Mouse (Mus musculus) cortical plate, adult 2 months (tissue): Measurements from ENCODE around the gene Kcnip4. TPM values are rescaled to one million over a fixed set of nuclear protein-coding genes. Genes with fewer than 3 reads are reported as not detected.

Experiments
- H3K27ac ChIP-seq: fragments of 200-500 bp; 2 replicates; pipeline ENCODE4 v1.5.1; 2012; ENCODE audit warnings: low read length, control low read depth, inconsistent platforms; ENCODE audit not compliant: insufficient read depth
- H3K4me1 ChIP-seq: fragments of 200-500 bp; 2 replicates; pipeline ENCODE4 v1.6.1; 2011; ENCODE audit warnings: low read length; ENCODE audit not compliant: control insufficient read depth, insufficient read depth
- H3K4me3 ChIP-seq: fragments of 200-500 bp; 2 replicates; pipeline ENCODE4 v1.5.1; 2011; ENCODE audit warnings: mild to moderate bottlenecking, low read length, control low read depth; ENCODE audit not compliant: insufficient read depth
- CTCF ChIP-seq: fragments of 200-500 bp; IDR thresholded peaks from 2 replicates; pipeline ENCODE4 v1.5.1; 2011; ENCODE audit warnings: mild to moderate bottlenecking, control low read depth, low read length; ENCODE audit not compliant: insufficient read depth; ENCODE audit errors: extremely low read depth
- POLR2A ChIP-seq: fragments of 200-500 bp; IDR thresholded peaks from 2 replicates; pipeline ENCODE4 v1.6.1; 2011; ENCODE audit warnings: mild to moderate bottlenecking, low read length, control low read depth; ENCODE audit not compliant: insufficient read depth; ENCODE audit errors: extremely low read depth
- polyA plus RNA-seq: library from polyadenylated mRNA; depleted of rRNA; stranded (reverse); fragments of >200 nt; gene quantifications from 2 replicates; pipeline ENCODE4 v1.2.3, GENCODE M21; 2012

Kcnip4 gene
- polyA plus RNA-seq, 1 experiment, result 54.9 TPM

DNA sequence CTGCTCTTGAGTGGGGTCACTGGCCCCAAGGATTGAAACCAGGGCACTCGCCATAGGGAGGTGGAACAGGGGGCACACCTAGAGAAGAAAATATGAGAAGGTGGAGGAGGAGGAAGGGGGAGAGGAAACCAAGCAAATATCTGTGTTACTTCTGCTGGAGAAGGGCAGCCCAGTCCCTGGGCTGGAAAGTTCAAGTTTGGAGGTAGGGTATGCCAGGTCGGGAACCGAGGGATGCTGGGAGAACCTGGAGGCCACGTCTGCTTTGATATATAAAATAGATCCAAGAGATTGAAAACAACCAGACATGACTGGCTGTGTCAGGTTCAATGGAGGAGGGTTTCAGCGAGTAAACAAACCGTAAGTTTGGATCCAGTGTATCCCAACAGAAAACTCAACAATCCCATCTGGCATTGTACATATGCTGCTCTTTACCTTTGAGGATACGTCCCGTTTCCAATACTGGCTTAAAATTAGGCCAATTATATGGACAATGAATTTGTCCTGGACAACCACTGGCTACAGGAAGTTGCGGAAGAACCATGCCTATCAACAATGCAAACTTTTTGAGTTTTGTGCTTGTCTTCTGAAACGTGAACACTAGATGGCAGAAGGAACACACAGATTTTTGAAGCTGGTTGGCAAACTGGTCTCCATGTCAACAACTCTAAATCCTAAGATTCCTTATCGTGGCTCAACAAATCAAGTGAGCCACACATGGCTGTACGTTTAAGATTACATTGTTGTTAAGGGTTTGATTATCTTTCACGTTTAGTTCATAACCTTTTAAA is 155.9 kb downstream of the Kcnip4 start:
- no peak overlapping the region for H3K4me3 ChIP-seq
- peaks cover 2% of the 10 kb centered on the region; the same call in 1 of the 2 replicates for H3K4me1 ChIP-seq
- no peak overlapping the region for H3K27ac ChIP-seq
- TF ChIP-seq POLR2A (no peak), CTCF (peak; percentile 62; the same call in 1 of the 2 replicates)

GRCm38 (mm10) chr5:49356381-49356780 is 168.3 kb downstream of the Kcnip4 start:
- no peaks in the 10 kb centered on the region for H3K4me1 ChIP-seq

GRCm38 (mm10) chr5:49352061-49352460 is 172.6 kb downstream of the Kcnip4 start:
- no peak for TF ChIP-seq CTCF
- TF ChIP-seq POLR2A, result no peak
- H3K4me3 ChIP-seq, result no peak overlapping the region
- peaks cover 5% of the 10 kb centered on the region; the same call in 1 of the 2 replicates for H3K4me1 ChIP-seq
- no peak overlapping the region for H3K27ac ChIP-seq

More at GRCm38 (mm10) chr5:49356381-49356780, 168.3 kb downstream of the Kcnip4 start:
- H3K4me3 ChIP-seq, result no peak overlapping the region
- TF ChIP-seq POLR2A (no peak), CTCF (no peak)
- no peak overlapping the region for H3K27ac ChIP-seq

DNA sequence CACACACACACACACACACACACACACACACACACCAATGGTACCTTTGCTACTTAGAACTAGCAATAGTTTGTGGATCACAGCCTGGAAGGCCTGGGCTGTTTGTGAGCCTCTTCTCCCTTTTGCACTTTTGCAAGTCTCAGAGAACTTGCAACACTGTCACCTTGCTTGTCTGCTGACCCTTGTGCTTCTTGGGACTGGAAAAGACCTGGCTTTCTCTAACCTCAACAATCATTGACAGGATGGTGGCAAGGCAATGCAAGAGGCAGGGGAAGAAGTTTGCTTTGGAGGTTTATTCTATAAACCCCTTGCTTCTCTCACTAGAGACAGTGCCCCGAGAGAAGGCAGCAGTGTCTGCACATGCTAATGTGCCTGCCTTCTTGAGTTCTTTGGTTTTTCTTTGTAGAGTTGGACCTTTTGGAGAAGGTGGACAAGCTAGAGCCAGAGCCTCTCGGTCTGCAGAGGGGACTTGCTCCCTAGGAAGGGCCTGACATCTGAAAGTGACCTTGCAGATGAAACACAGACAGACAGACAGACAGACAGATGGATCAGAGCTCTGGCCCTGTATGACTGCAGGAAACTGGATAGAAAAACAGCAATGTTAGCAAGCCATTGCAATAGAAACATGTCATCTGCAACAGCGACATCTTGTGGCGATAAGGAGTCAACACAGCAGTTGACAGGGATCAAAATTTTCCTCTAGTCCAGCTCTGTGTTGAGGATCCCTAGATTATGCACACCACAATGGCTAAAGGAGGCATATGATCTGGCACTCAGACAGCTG is 174.4 kb downstream of the Kcnip4 start:
- Histone ChIP-seq H3K27ac (no peak overlapping the region), H3K4me3 (no peak overlapping the region), H3K4me1 (peaks cover 5% of the 10 kb centered on the region; the same call in 1 of the 2 replicates)
- TF ChIP-seq POLR2A, result no peak
- TF ChIP-seq CTCF, result peak; percentile 82

GRCm38 (mm10) chr5:49349541-49349940 is 175.2 kb downstream of the Kcnip4 start:
- TF ChIP-seq CTCF (no peak), POLR2A (no peak)
- peaks cover 5% of the 10 kb centered on the region; the same call in 1 of the 2 replicates for H3K4me1 ChIP-seq
- no peak overlapping the region for H3K27ac ChIP-seq
- H3K4me3 ChIP-seq, result no peak overlapping the region

DNA sequence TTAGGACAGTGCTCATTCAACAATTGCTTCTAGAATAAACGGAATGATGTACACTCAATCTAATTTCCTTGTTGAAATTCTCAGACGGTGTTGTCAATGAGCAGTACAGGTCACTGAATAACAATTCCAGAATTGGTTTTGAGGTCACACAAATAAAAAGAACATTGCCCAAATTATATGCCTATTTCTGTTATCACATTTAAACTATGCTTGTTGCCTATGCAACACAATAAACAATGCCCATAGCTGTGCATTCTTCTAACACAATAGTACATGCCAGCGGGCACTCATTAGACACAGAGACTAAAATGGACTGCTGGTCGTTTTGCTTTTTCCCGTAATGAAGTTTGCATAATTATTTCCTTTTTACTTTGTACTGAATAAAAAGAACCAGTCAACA is 176.2 kb downstream of the Kcnip4 start:
- Histone ChIP-seq H3K27ac (no peak overlapping the region), H3K4me3 (no peak overlapping the region), H3K4me1 (peaks cover 5% of the 10 kb centered on the region; the same call in 1 of the 2 replicates)
- no peak for TF ChIP-seq CTCF
- TF ChIP-seq POLR2A, result no peak

- Histone ChIP-seq H3K4me1 (peaks cover 3% of the 10 kb centered on the region; the same call in 1 of the 2 replicates), H3K4me3 (no peak overlapping the region), H3K27ac (no peak overlapping the region)
- TF ChIP-seq POLR2A, result no peak
- TF ChIP-seq CTCF, result no peak
Observed at GRCm38 (mm10) chr5:49344606-49345005, 180.1 kb downstream of the Kcnip4 start.

- Histone ChIP-seq H3K4me3 (no peak overlapping the region), H3K4me1 (no peaks in the 10 kb centered on the region), H3K27ac (no peak overlapping the region)
- TF ChIP-seq CTCF (no peak), POLR2A (no peak)
Observed at GRCm38 (mm10) chr5:49337164-49337563, 187.5 kb downstream of the Kcnip4 start.

DNA sequence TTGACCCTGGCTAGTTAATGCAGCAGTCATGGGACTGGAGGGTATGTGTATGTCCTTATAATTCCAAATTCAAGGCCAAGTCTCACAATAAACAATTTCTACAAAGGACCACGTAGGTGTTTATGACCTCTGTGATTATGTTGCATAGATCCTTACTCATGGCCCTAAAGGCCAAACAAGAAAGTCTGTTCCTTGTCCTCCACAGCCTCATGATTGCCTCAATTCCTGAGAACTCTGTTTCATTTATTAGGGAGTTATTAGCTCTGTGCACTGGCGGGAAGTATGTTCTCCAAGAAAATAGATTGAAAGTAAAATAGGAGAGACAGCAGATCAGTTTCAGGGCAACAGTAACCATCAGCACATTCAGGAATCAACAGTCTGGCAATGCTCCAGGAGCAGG is 191.6 kb downstream of the Kcnip4 start:
- H3K4me1 ChIP-seq, result no peaks in the 10 kb centered on the region
- no peak overlapping the region for H3K4me3 ChIP-seq
- TF ChIP-seq POLR2A (no peak), CTCF (no peak)
- H3K27ac ChIP-seq, result no peak overlapping the region

GRCm38 (mm10) chr5:49329023-49329422 is 195.7 kb downstream of the Kcnip4 start:
- Histone ChIP-seq H3K4me1 (no peaks in the 10 kb centered on the region), H3K4me3 (no peak overlapping the region), H3K27ac (no peak overlapping the region)
- no peak for TF ChIP-seq POLR2A
- no peak for TF ChIP-seq CTCF
